Mouse (Mus musculus) thymus, postnatal 0 days (tissue): ENCODE results near the gene Olfr497. TPM values are rescaled to one million over a fixed set of nuclear protein-coding genes. Genes with fewer than 3 reads are reported as not detected.

Source experiments
- DNase-seq: peaks from one replicate; pipeline ENCODE4 v3.0.0-alpha.2; 2015; ENCODE audit warnings: low spot score
- polyA plus RNA-seq: library from polyadenylated mRNA; unstranded; fragments of >200 nt; fragmentation: Nextera tagmentation; extraction: Ambion mirVana; gene quantifications from 2 replicates; pipeline ENCODE4 v1.2.1, GENCODE M21; 2015

Olfr497 gene
- polyA plus RNA-seq: not detected in 2 replicates

DNA sequence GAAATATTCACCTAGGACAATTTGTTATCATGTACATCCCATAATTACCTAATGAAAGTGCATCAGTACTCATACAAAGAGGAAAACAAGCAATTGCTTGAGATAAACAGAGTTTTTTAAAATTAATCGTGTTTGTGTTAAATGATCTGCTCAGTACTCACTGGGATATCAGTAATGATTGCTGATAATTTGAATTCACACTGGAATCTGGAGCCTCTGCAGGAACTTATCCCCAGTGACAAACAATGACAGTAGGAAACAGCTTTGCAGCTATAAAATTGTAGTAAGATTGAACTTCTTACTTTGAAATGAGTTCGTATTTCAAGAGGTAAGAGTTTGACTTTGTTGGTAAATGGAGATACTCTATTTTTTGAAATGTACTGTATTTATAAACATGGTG is at the start of gene Olfr497:
Olfr497 (plus strand) TSS at position 301 of the 400 bp plus-strand sequence.
- no peak for DNase-seq

GRCm38 (mm10) chr7:108392867-108393266 is 27.4 kb upstream of the Olfr497 start, which contains the start of gene Olfr495:
TSS of gene Olfr495 (plus strand) at chr7:108393167.
- no peak for DNase-seq

DNA sequence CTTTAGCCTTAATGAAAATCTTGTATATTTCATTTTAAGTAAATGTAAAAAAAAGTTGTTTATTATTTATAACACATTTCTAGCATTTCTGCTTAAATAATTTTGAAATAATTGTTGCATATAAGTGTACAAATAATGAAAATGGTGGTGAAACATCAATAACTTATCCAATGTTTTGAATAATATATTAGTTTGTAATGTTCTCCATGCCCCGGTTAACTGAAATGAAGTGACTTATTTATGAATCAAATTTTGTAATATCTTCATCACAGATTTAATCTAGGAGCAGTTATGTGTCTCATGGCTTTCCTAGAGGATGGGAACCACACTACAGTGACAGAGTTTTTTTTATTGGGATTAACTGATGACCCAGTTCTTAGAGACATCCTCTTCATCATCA is 44.8 kb downstream of the Olfr497 start, which contains the start of gene Olfr498:
Olfr498 (plus strand) TSS at position 301 of the 400 bp plus-strand sequence.
- DNase-seq: no peak

Other genes starting within 250 kb of the Olfr497 start
- gene Olfr486, start 247.7 kb upstream of the Olfr497 start, polyA plus RNA-seq: not detected in 2 replicates
- gene Olfr487, start 205.8 kb upstream of the Olfr497 start, polyA plus RNA-seq: not detected in 2 replicates
- gene Olfr488, start 162.1 kb upstream of the Olfr497 start, polyA plus RNA-seq: not detected in 2 replicates
- not detected in 2 replicates for gene Olfr490, start 131.5 kb upstream of the Olfr497 start, polyA plus RNA-seq
- gene Olfr491, start 107.0 kb upstream of the Olfr497 start, polyA plus RNA-seq: not detected in 2 replicates
- gene Olfr492, start 96.7 kb upstream of the Olfr497 start, polyA plus RNA-seq: not detected in 2 replicates
- not detected in 2 replicates for gene Olfr493, start 73.4 kb upstream of the Olfr497 start, polyA plus RNA-seq
- gene Olfr494, start 55.1 kb upstream of the Olfr497 start, polyA plus RNA-seq: not detected in 2 replicates
- gene Olfr495, start 27.3 kb upstream of the Olfr497 start, polyA plus RNA-seq: not detected in 2 replicates
- not detected in 2 replicates for gene Olfr498, start 44.9 kb downstream of the Olfr497 start, polyA plus RNA-seq
- gene Olfr502, start 104.6 kb downstream of the Olfr497 start, polyA plus RNA-seq: not detected in 2 replicates
- not detected in 2 replicates for gene Olfr503, start 124.1 kb downstream of the Olfr497 start, polyA plus RNA-seq
- gene Olfr504, start 145.4 kb downstream of the Olfr497 start, polyA plus RNA-seq: not detected in 2 replicates
- not detected in 2 replicates for gene Olfr506, start 190.4 kb downstream of the Olfr497 start, polyA plus RNA-seq
- not detected in 2 replicates for gene Olfr507, start 201.4 kb downstream of the Olfr497 start, polyA plus RNA-seq
- gene Olfr508, start 209.6 kb downstream of the Olfr497 start, polyA plus RNA-seq: not detected in 2 replicates
- gene Olfr509, start 231.5 kb downstream of the Olfr497 start, polyA plus RNA-seq: not detected in 2 replicates
- not detected in 2 replicates for gene Olfr510, start 246.0 kb downstream of the Olfr497 start, polyA plus RNA-seq